Mouse (Mus musculus) limb, embryonic 11.5 days (tissue): Measurements from ENCODE around the gene Hivep3. TPM values are rescaled to one million over a fixed set of nuclear protein-coding genes. Genes with fewer than 3 reads are reported as not detected.

Source experiments
- ATAC-seq: fragments of 200-750 bp; cut with Nextera tagmentation; 2 replicates; pipeline ENCODE4 v1.8.0; 2017; ENCODE audit warnings: low read depth; ENCODE audit not compliant: insufficient number of reproducible peaks, low FRiP score, low TSS enrichment
- DNase-seq: peaks from one replicate; pipeline ENCODE4 v3.0.0-alpha.2; 2015; ENCODE audit warnings: low spot score
- H3K27ac ChIP-seq: fragments of 300-500 bp; sonication (generic); replicated peaks from 2 replicates; pipeline ENCODE4 v1.5.1; 2014; ENCODE audit warnings: low read depth, mild to moderate bottlenecking, low read length
- H3K27me3 ChIP-seq: fragments of 300-500 bp; sonication (generic); 2 replicates; pipeline ENCODE4 v1.6.1; 2014; ENCODE audit warnings: mild to moderate bottlenecking, low read length, mixed read lengths; ENCODE audit not compliant: control insufficient read depth, insufficient read depth
- H3K36me3 ChIP-seq: fragments of 300-500 bp; sonication (generic); 2 replicates; pipeline ENCODE4 v1.6.1; 2014; ENCODE audit warnings: mild to moderate bottlenecking, low read length, moderate library complexity, mixed read lengths; ENCODE audit not compliant: control insufficient read depth, insufficient read depth
- H3K4me1 ChIP-seq: fragments of 300-500 bp; sonication (generic); 2 replicates; pipeline ENCODE4 v1.6.1; 2014; ENCODE audit warnings: low read length, mixed read lengths; ENCODE audit not compliant: control insufficient read depth, insufficient read depth
- H3K4me2 ChIP-seq: fragments of 300-500 bp; sonication (generic); 2 replicates; pipeline ENCODE4 v1.6.1; 2014; ENCODE audit warnings: low read depth, mild to moderate bottlenecking, moderate library complexity; ENCODE audit not compliant: severe bottlenecking
- H3K4me3 ChIP-seq: fragments of 300-500 bp; sonication (generic); 2 replicates; pipeline ENCODE4 v1.5.1; 2014; ENCODE audit warnings: low read depth, low read length
- H3K9ac ChIP-seq: fragments of 300-500 bp; sonication (generic); 2 replicates; pipeline ENCODE4 v1.6.1; 2014; ENCODE audit warnings: mild to moderate bottlenecking, low read length
- H3K9me3 ChIP-seq: fragments of 300-500 bp; sonication (generic); 2 replicates; pipeline ENCODE4 v1.6.1; 2016; ENCODE audit warnings: low read length; ENCODE audit not compliant: control insufficient read depth
- WGBS: fragments of 180-500 bp; shearing (Covaris S2); extraction: QIAGEN DNeasy Blood & Tissue Kit; methylation state at CpG from one replicate; pipeline ENCODE4 v1.1.7; 2014; 5-methylcytosine and 5-hydroxymethylcytosine counted together
- polyA plus RNA-seq: library from polyadenylated mRNA; unstranded; fragments of >200 nt; fragmentation: Nextera tagmentation; extraction: Ambion mirVana; gene quantifications from 2 replicates; pipeline ENCODE4 v1.2.1, GENCODE M21; 2014

Gene Hivep3
- polyA plus RNA-seq, 1 experiment from 2014 or later, result 0.55 TPM

- no peak overlapping the region for H3K9ac ChIP-seq
- H3K9me3 ChIP-seq, result no peaks in the 10 kb centered on the region
- no peak overlapping the region for H3K4me2 ChIP-seq
- no peaks in the 10 kb centered on the region for H3K4me1 ChIP-seq
- DNase-seq (no peak), ATAC-seq (no peak)
- no peak overlapping the region for H3K4me3 ChIP-seq
- 55% methylated on average over 6 of the region's 6 CpGs for WGBS
- no peaks in the 10 kb centered on the region for H3K36me3 ChIP-seq
- no peaks in the 10 kb centered on the region for H3K27me3 ChIP-seq
- H3K27ac ChIP-seq, result no peak overlapping the region
Measured at GRCm38 (mm10) chr4:119887523-119888177, 154.1 kb downstream of the Hivep3 start.

GRCm38 (mm10) chr4:119889760-119890159 is 156.2 kb downstream of the Hivep3 start:
- H3K36me3 ChIP-seq, result no peaks in the 10 kb centered on the region
- H3K9ac ChIP-seq, result no peak overlapping the region
- H3K4me1 ChIP-seq, result no peaks in the 10 kb centered on the region
- ATAC-seq, result no peak
- no peak overlapping the region for H3K27ac ChIP-seq
- no peaks in the 10 kb centered on the region for H3K9me3 ChIP-seq
- DNase-seq, result no peak
- no peak overlapping the region for H3K4me3 ChIP-seq
- H3K27me3 ChIP-seq, result no peaks in the 10 kb centered on the region
- H3K4me2 ChIP-seq, result no peak overlapping the region
- WGBS, result 80% methylated on average over 5 of the region's 5 CpGs

GRCm38 (mm10) chr4:119893255-119893779 is 159.7 kb downstream of the Hivep3 start:
- H3K36me3 ChIP-seq, result no peaks in the 10 kb centered on the region
- H3K9me3 ChIP-seq, result no peaks in the 10 kb centered on the region
- ATAC-seq (no peak), DNase-seq (no peak)
- no peak overlapping the region for H3K27ac ChIP-seq
- no peak overlapping the region for H3K9ac ChIP-seq
- WGBS, result 42% methylated on average over 5 of the region's 5 CpGs
- no peaks in the 10 kb centered on the region for H3K27me3 ChIP-seq
- H3K4me3 ChIP-seq, result no peak overlapping the region
- H3K4me2 ChIP-seq, result no peak overlapping the region
- H3K4me1 ChIP-seq, result no peaks in the 10 kb centered on the region

GRCm38 (mm10) chr4:119894797-119895458 is 161.3 kb downstream of the Hivep3 start:
- DNase-seq, result no peak
- Histone ChIP-seq H3K9me3 (no peaks in the 10 kb centered on the region), H3K27me3 (no peaks in the 10 kb centered on the region), H3K36me3 (no peaks in the 10 kb centered on the region), H3K27ac (no peak overlapping the region), H3K4me1 (no peaks in the 10 kb centered on the region), H3K9ac (no peak overlapping the region), H3K4me3 (no peak overlapping the region), H3K4me2 (no peak overlapping the region)
- ATAC-seq, result no peak
- 77% methylated on average over 13 of the region's 13 CpGs for WGBS

- H3K4me1 ChIP-seq, result no peaks in the 10 kb centered on the region
- no peak for DNase-seq
- no peaks in the 10 kb centered on the region for H3K9me3 ChIP-seq
- ATAC-seq, result no peak
- no peak overlapping the region for H3K9ac ChIP-seq
- H3K4me2 ChIP-seq, result no peak overlapping the region
- no peak overlapping the region for H3K27ac ChIP-seq
- H3K36me3 ChIP-seq, result no peaks in the 10 kb centered on the region
- H3K27me3 ChIP-seq, result no peaks in the 10 kb centered on the region
- no peak overlapping the region for H3K4me3 ChIP-seq
- WGBS, result 75% methylated on average over 5 of the region's 5 CpGs
Measured at GRCm38 (mm10) chr4:119895504-119895903, 161.9 kb downstream of the Hivep3 start.

- no peaks in the 10 kb centered on the region for H3K36me3 ChIP-seq
- H3K4me1 ChIP-seq, result no peaks in the 10 kb centered on the region
- H3K4me2 ChIP-seq, result no peak overlapping the region
- 69% methylated on average over 3 of the region's 3 CpGs for WGBS
- no peak for DNase-seq
- no peak overlapping the region for H3K9ac ChIP-seq
- no peak for ATAC-seq
- no peaks in the 10 kb centered on the region for H3K9me3 ChIP-seq
- no peak overlapping the region for H3K27ac ChIP-seq
- no peak overlapping the region for H3K4me3 ChIP-seq
- no peaks in the 10 kb centered on the region for H3K27me3 ChIP-seq
Measured at GRCm38 (mm10) chr4:119896572-119896971, 163.0 kb downstream of the Hivep3 start.

GRCm38 (mm10) chr4:119897054-119897855 is 163.7 kb downstream of the Hivep3 start:
- ATAC-seq, result no peak
- Histone ChIP-seq H3K9me3 (no peaks in the 10 kb centered on the region), H3K9ac (no peak overlapping the region), H3K27me3 (no peaks in the 10 kb centered on the region), H3K27ac (no peak overlapping the region), H3K36me3 (no peaks in the 10 kb centered on the region), H3K4me2 (no peak overlapping the region), H3K4me1 (no peaks in the 10 kb centered on the region), H3K4me3 (no peak overlapping the region)
- WGBS, result 72% methylated on average over 6 of the region's 6 CpGs
- no peak for DNase-seq
